Mouse (Mus musculus): ENCODE measurements around the gene Ppp4r1. TPM values are rescaled to one million over a fixed set of nuclear protein-coding genes. Genes with fewer than 3 reads are reported as not detected.

Ppp4r1 gene
- total and polyA plus RNA-seq, 3 experiments, result 25.3 to 43.3 (median 36.9) TPM

- no peaks in the 10 kb centered on the region for H3K36me3 ChIP-seq (ENCODE audit: control insufficient read depth, insufficient read depth, low read length)
- no peaks in the 10 kb centered on the region for H3K79me2 ChIP-seq (replicated peaks; ENCODE audit: control insufficient read depth, insufficient read depth, low read length)
- intact Hi-C loops (cut with DNase I), result no loop called here
- H3K4me3 ChIP-seq, result no peak overlapping the region
- 90% methylated on average over 17 of the region's 17 CpGs for WGBS
- no peak for DNase-seq
- H3K27me3 ChIP-seq (ENCODE audit: control insufficient read depth, insufficient read depth, low read length), result no peaks in the 10 kb centered on the region
- no peak for TF ChIP-seq EP300 (IDR thresholded peaks at IDR 0.05; ENCODE audit: insufficient read depth, low read depth, low read length)
- TF ChIP-seq POLR2A (IDR thresholded peaks at IDR 0.05; ENCODE audit: insufficient read depth, low read depth, low read length), result no peak
- no peak for TF ChIP-seq CTCF (IDR thresholded peaks at IDR 0.05)
- no peak overlapping the region for H3K9ac ChIP-seq (ENCODE audit: low read depth, low read length)
- no peaks in the 10 kb centered on the region for H3K4me1 ChIP-seq (ENCODE audit: control insufficient read depth, insufficient read depth, low read length)
- no peak overlapping the region for H3K27ac ChIP-seq
These were observed 68.1 kb downstream of the Ppp4r1 start for GRCm38 (mm10) chr17:65850487-65850886.

DNA sequence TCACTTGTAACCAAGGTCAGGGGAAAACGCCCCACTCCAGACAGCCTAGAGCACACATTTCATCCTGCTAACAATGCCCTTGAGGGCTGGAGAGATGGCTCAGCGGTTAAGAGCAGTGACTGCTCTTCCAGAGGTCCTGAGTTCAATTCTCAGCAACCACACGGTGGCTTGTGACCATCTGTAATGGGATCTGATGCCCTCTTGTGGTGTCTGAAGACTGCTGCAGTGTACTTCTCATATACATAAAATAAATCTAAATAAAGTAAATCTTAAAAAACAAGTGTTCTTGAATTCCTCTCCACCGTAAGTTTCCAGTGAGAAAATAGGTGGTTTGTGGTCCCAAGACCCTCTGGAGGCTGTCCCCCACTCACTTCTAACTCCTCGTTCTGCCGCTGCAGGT lies 69.4 kb downstream of the Ppp4r1 start:
- peak; percentile 47 for TF ChIP-seq CTCF (IDR thresholded peaks at IDR 0.05)
- TF ChIP-seq EP300 (IDR thresholded peaks at IDR 0.05; ENCODE audit: insufficient read depth, low read depth, low read length), result no peak
- H3K4me3 ChIP-seq, result no peak overlapping the region
- H3K27ac ChIP-seq, result no peak overlapping the region
- no peaks in the 10 kb centered on the region for H3K79me2 ChIP-seq (replicated peaks; ENCODE audit: control insufficient read depth, insufficient read depth, low read length)
- no peaks in the 10 kb centered on the region for H3K27me3 ChIP-seq (ENCODE audit: control insufficient read depth, insufficient read depth, low read length)
- H3K9ac ChIP-seq (ENCODE audit: low read depth, low read length), result no peak overlapping the region
- intact Hi-C loops (cut with DNase I), result no loop called here
- DNase-seq, result no peak
- 90% methylated on average over 6 of the region's 6 CpGs for WGBS
- H3K36me3 ChIP-seq (ENCODE audit: control insufficient read depth, insufficient read depth, low read length), result no peaks in the 10 kb centered on the region
- H3K4me1 ChIP-seq (ENCODE audit: control insufficient read depth, insufficient read depth, low read length), result no peaks in the 10 kb centered on the region

DNA sequence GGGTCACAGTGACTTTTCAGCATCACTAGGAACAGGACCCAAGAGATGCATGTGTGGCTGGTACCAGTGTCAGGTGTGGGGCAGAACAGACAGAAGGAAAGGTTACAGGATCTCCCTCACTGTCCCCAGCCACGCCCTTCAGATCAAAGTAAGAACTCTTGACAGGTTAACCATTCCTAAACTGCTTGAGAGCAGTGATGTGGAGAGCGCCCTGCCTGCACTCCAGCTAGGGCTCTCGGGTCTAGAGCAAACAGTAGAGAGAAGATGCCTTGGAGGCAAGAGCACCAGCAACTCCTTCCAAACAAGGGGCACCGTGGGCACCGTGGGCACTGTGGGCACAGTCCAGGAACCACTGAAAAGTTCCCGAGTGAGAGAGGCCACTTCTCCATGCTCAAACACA lies 71.0 kb downstream of the Ppp4r1 start:
- no peak for DNase-seq
- intact Hi-C loops (cut with DNase I), result no loop called here
- Histone ChIP-seq H3K27ac (no peak overlapping the region), H3K4me3 (no peak overlapping the region), H3K9ac (ENCODE audit: low read depth, low read length) (no peak overlapping the region), H3K27me3 (ENCODE audit: control insufficient read depth, insufficient read depth, low read length) (no peaks in the 10 kb centered on the region), H3K4me1 (ENCODE audit: control insufficient read depth, insufficient read depth, low read length) (no peaks in the 10 kb centered on the region), H3K36me3 (ENCODE audit: control insufficient read depth, insufficient read depth, low read length) (peaks cover 2% of the 10 kb centered on the region; the same call in 1 of the 2 replicates), H3K79me2 (replicated peaks; ENCODE audit: control insufficient read depth, insufficient read depth, low read length) (no peaks in the 10 kb centered on the region)
- 90% methylated on average over 6 of the region's 6 CpGs for WGBS
- no peak for TF ChIP-seq POLR2A (IDR thresholded peaks at IDR 0.05; ENCODE audit: insufficient read depth, low read depth, low read length)

- H3K36me3 ChIP-seq (ENCODE audit: control insufficient read depth, insufficient read depth, low read length), result peaks cover 2% of the 10 kb centered on the region; the same call in 1 of the 2 replicates
- H3K27me3 ChIP-seq (ENCODE audit: control insufficient read depth, insufficient read depth, low read length), result no peaks in the 10 kb centered on the region
- H3K27ac ChIP-seq, result no peak overlapping the region
- no peak overlapping the region for H3K4me3 ChIP-seq
- TF ChIP-seq EP300 (IDR thresholded peaks at IDR 0.05; ENCODE audit: insufficient read depth, low read depth, low read length) (no peak), POLR2A (IDR thresholded peaks at IDR 0.05; ENCODE audit: insufficient read depth, low read depth, low read length) (no peak), CTCF (IDR thresholded peaks at IDR 0.05) (no peak)
- DNase-seq, result no peak
- WGBS, result 85% methylated on average over 4 of the region's 4 CpGs
- no peak overlapping the region for H3K9ac ChIP-seq (ENCODE audit: low read depth, low read length)
- H3K79me2 ChIP-seq (replicated peaks; ENCODE audit: control insufficient read depth, insufficient read depth, low read length), result no peaks in the 10 kb centered on the region
- intact Hi-C loops (cut with DNase I), result no loop called here
- H3K4me1 ChIP-seq (ENCODE audit: control insufficient read depth, insufficient read depth, low read length), result no peaks in the 10 kb centered on the region
These were observed 71.6 kb downstream of the Ppp4r1 start for GRCm38 (mm10) chr17:65854006-65854405.

DNA sequence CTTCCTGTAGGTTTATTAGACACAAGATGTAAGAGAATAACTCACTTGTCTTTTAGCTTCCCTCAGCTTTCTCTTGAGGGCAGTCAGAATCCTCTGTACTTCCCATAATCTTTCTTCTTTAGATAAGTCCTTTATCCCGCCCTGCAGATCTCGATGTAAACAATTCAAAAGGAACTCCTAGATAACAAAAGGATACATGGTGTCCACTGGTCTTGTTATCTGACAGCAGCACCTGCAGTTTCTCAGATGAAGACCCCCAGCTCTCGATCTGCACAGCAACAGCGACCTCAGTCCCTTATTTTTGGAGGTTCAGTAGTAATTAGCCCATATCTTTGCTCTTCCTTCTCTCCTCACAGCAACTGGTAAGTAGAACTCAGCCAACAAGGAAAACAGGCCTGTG lies 75.2 kb downstream of the Ppp4r1 start:
- Histone ChIP-seq H3K79me2 (replicated peaks; ENCODE audit: control insufficient read depth, insufficient read depth, low read length) (no peaks in the 10 kb centered on the region), H3K27me3 (ENCODE audit: control insufficient read depth, insufficient read depth, low read length) (no peaks in the 10 kb centered on the region), H3K27ac (no peak overlapping the region), H3K36me3 (ENCODE audit: control insufficient read depth, insufficient read depth, low read length) (peaks cover 2% of the 10 kb centered on the region; the same call in 1 of the 2 replicates), H3K4me3 (no peak overlapping the region), H3K9ac (ENCODE audit: low read depth, low read length) (no peak overlapping the region), H3K4me1 (ENCODE audit: control insufficient read depth, insufficient read depth, low read length) (no peaks in the 10 kb centered on the region)
- no peak for TF ChIP-seq CTCF (IDR thresholded peaks at IDR 0.05)
- no peak for TF ChIP-seq EP300 (IDR thresholded peaks at IDR 0.05; ENCODE audit: insufficient read depth, low read depth, low read length)
- TF ChIP-seq POLR2A (IDR thresholded peaks at IDR 0.05; ENCODE audit: insufficient read depth, low read depth, low read length), result no peak
- 34% methylated on average over 4 of the region's 4 CpGs for WGBS
- intact Hi-C loops (cut with DNase I), result no loop called here
- DNase-seq, result no peak

DNA sequence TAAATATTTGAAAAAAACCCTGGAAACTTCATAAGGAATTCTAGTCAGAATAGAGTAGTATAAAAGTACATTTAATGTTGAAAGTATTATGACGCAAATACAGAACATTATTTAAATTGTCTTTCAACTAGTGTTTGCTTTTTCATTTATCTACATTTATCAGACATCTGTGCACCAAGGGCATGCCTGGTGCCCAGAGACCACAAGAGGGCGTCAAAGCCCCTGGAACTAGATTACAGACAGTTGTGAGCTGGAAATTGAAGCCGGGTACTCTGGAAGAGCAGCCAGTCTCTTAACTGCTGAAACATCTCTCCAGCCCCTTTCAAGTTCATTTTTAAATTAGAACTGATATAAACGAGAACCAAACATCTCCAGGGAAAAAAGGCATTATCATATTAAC lies 80.2 kb downstream of the Ppp4r1 start:
- Histone ChIP-seq H3K4me3 (no peak overlapping the region), H3K4me1 (ENCODE audit: control insufficient read depth, insufficient read depth, low read length) (peaks cover 1% of the 10 kb centered on the region; the same call in 1 of the 2 replicates), H3K36me3 (ENCODE audit: control insufficient read depth, insufficient read depth, low read length) (peaks cover 2% of the 10 kb centered on the region; the same call in 1 of the 2 replicates), H3K27me3 (ENCODE audit: control insufficient read depth, insufficient read depth, low read length) (no peaks in the 10 kb centered on the region), H3K79me2 (replicated peaks; ENCODE audit: control insufficient read depth, insufficient read depth, low read length) (peaks cover 2% of the 10 kb centered on the region; the same call in 1 of the 2 replicates), H3K9ac (ENCODE audit: low read depth, low read length) (no peak overlapping the region), H3K27ac (no peak overlapping the region)
- no peak for DNase-seq
- intact Hi-C loops (cut with DNase I), result loop anchor here (5.0 kb wide), 1 partner anchor 155 kb away; no protein-coding TSS in a partner anchor
- 61% methylated on average over 4 of the region's 4 CpGs for WGBS
- peak; percentile 72 for TF ChIP-seq CTCF (IDR thresholded peaks at IDR 0.05)
- TF ChIP-seq POLR2A (IDR thresholded peaks at IDR 0.05; ENCODE audit: insufficient read depth, low read depth, low read length), result no peak

Data from heart, adult 2 months (tissue).